Mouse (Mus musculus): ENCODE results near the gene Frg2f1.

GRCm38 (mm10) chr4:119524010-119524409, 15.3 kb downstream of the Frg2f1 start:
- TF ChIP-seq CTCF (IDR thresholded peaks at IDR 0.05; ENCODE audit: low read depth) (no peak), EP300 (IDR thresholded peaks at IDR 0.05; ENCODE audit: low read depth) (no peak)
